Mouse (Mus musculus): ENCODE measurements at regions not wholly inside any gene's neighbourhood (a gene's known extent, or its start where the extent isn't known, plus 50 kb on each side); places are given as distances from the start of the nearest gene placed in this dataset.

DNA sequence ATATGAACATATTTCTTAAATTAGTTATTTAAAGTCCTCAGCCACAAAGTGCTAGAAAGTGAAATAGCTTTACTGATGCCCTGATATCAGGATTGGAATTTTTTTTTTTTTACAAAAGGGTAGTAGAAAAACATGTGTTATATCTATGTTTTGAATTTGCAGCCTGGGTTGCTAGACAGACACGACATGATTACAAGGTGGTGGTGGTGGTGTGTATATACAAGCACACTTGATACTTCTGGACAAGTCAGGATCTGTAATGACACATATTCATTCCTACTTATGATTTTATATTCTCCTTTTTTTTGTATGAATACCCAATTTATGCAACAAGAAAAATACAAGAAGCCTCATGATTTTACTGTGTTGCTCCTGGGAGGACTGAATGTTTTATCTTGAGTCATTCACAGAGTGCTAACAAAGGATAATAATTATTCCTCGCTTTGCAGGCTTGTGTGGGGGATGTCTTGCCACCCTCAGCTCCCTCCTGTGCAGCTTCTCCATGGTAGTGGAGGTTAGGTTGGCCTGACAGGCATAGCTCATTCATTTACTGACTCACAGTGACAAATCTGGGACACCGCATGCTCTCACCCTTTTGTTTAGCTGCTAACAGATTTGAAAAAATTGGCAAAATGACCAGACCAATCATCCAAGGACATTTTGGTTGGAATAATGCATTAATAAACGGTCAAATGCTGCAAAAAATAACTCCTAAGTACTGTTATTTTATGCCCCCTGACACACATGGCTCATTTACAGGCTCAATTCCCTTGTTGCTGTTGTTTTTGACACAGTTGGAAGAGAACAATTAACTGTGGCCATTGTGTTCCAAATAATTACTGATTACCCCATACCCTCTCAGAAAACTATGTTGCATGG is 303.3 kb upstream of the Sel1l start:
- DNase-seq (ENCODE audit: low read depth), result no peak

DNA sequence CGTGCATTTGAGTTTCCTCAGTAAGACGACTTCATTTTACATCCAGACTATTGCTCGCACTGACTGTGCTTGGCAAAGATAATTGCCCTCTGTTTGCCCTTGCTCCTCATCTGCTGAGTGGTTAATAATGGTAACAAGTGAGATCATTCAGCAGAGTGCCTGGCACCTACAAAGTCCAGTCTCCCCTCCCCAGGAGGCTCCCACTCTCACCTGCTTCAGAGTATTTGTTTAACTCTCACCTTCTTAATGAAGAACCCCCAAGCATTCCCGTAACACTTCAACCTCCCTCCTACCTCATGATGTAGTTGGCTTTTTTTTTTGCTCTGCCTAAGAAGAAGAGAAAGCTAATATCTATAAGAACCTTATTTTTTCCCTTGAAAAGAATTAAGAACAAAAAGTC is 288.6 kb upstream of the Sel1l start:
- no peak for DNase-seq (ENCODE audit: low read depth)

DNA sequence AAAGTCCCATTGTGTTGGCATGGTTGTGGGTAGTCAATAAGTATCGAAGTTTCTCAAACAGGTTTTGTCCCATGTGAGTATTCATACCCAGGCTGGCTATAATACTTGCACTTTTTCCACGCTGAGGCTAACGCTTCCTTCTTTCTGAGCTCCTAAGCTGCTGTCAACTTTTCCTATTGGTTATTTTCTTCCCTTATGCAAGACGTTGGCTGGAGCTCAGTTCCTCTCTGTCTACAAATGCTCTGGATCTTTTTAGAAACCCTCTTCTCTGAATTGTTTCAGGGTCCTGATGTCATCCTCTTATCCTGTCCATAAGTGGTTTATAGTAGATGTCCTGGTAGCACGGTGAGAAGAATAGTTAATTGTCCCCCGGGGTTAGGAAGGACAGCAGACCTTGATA is 278.7 kb upstream of the Sel1l start:
- DNase-seq (ENCODE audit: low read depth), result no peak

DNA sequence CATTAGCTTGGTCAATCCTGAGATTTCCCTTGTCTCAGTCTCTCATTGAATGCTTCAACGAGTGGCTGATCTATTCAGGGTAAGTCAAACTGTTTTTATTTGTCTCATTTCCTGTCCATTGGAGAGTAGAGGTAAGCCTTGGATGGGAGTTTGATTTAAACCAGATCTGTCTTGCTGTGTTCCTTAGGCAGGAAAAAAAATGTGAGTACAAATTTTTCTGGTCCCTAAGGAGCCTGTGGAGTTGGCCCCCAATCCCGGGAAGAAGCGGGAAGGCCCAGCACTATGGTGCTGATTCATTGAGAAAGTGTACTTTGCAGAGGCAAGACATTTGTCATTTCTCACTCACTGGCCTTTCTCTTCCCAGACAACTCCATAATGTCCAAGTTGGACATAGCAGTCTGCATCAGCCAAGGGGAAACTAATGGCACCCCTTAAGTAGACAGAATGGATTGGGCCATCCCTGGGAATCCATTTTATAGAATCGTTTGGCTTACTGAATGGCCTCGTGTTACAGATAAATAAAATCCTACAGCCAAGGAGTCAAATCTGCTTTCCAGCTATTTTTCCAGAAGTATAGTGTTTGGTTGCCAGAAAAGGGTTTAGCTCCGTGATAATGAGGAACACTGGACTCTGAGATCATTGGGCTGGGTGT is 271.3 kb upstream of the Sel1l start:
- no peak for DNase-seq (ENCODE audit: low read depth)

DNA sequence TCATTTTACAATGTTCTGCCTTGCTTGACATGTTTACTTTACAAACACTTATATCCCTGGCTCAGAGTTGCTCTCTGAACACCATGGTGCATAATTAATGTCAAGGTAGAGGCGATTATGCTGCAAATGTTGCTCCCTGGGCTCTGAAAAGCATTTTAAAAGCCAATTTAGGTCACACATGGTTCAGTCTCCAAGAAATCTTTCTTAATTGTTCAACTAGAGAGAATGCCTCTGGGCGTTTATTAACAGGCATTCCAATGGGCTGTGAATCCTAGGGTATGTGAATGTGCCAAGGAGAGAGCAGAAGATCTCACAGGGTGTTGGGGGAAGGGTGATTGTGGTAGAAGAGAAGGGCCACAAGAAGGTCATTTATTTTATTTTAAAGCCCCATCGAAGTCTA is 260.7 kb upstream of the Sel1l start:
- DNase-seq (ENCODE audit: low read depth), result no peak

DNA sequence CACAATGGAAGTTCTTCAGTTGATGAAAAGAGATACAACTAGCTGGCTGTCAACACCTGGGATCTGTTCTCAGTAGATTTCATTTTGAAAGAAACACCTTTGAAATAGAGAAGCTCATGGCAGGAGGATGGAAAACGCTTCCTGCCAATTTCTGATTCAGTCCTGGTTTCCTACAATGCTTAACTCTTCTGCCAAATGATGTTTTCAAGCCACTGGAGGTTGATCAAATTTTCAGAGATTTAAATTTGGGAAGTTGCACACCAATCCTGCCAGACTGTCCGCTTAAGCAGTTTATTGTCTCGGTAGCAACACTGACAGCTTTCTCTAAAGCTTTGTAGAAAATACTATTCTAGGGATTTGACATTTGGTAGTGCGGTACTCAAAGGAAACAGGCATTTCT is 251.1 kb upstream of the Sel1l start:
- DNase-seq (ENCODE audit: low read depth), result no peak

DNA sequence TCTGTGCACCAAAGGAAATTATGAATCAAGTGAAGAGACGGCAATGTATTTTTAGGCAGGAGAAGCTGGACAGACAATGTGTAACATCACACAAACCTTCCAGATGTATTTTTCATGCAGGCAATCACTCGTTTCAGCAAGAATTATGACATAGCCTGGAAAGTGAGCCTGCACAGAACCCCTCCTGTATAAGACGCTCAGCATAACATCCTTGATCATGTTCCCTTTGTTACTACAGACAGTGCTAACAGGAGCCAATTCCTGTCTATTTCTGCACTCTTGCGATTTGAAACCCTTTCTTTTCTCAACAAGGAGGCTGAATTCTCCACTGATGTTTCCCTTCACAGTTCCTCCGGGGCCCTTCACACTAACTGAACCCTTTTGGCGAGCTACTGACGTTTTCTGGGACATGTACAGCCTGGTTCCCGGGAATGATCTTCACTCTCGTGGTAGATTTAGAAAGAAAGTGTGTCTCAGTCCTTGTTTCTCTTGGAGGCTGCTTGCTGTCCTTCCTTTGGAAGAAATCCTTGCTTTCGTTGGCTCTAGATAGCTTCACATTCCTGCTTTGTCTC is 243.9 kb upstream of the Sel1l start:
- no peak for DNase-seq (ENCODE audit: low read depth)

DNA sequence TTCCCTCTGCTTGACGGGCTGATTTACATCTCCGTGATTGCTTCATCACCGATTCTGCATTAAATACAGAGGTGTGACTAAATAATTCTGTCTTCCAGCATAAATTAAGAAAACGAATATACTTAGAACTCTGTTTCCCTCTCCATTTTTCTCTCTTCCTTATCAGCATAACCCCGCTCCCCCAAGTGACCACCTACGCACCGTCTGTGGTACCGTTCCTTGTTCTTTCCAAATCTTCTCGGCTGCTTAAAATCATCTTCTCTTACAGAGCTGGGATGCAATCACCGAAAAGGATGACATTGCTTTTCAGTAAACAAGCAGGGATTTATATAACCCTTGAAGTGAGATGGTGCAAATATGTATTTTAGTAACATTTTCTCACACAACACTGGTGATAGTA is 224.3 kb upstream of the Sel1l start:
- DNase-seq (ENCODE audit: low read depth), result no peak

DNA sequence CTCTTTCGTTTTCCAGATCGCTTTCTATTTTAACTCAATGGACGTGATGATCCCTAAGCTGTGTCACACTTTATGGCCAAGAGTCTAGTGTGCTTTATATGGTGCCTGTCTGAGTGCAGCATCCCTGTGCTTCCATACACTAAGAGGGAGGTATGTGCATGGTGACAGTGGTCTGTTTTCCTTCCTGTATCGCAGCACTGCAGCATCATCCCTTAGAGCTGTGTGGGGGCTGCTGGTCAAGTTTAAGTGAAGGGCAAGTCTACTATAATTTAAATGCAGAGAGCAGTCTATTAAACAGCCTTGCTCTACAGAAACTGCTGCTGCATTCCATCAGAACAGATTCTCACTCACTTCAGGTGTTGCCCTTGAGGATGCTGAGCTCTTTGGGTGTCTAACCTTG is 213.8 kb upstream of the Sel1l start:
- DNase-seq (ENCODE audit: low read depth), result no peak

DNA sequence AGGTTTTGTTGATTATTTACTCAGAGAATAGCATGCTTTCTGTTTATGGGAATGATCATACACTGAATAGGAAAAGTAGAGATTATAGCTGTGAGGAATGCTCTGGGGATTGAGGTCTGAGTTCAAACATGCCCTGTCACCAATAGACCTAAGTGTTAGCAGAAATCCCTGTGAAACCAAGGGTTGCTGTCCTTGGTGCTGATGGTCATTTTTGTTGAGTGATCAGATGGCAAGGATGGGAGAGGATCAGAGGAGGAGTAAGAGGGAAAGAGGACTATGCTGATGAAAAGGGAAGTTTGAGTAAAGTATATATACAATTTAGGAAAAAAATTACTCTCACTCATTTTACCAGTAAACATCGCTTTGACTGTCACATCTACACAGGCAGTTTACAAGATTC is 191.5 kb upstream of the Sel1l start:
- no peak for DNase-seq (ENCODE audit: low read depth)

DNA sequence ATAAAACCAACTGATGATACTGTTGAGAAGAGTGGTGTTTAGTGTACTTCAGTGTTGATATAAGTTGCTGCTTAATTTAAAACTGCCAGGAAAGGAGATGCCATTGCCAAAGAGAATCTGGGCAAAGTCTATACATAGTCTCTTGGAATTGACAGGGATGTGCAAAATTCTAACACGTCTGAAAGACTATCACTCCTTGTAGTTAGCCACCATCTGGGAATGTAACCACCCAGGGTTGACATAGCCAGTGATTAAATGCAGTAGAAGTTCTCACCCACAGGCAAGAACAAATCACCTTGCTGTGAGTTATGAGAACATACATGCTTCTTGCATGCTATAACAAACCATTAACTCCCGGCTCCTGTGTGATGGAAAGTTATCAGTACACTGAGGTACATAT is 180.2 kb upstream of the Sel1l start:
- DNase-seq (ENCODE audit: low read depth), result no peak

DNA sequence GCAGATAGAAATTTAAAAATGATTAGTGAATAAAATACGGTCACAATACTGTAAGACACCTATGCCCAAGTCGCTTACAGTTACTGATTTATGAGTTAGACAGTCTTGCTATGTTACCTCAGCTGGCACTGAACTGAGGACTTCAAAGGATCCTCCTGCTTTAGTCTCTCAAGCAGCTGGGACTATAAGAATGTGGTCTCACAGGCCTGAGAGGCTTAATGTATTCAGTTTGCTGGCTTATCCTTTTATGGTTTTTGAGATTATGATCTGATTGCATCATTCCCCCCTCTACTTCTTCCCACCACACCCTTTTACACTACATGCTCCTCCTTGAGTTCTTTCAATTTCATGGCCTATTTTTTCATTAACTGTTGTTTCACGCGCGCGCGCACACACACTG is 179.4 kb upstream of the Sel1l start:
- no peak for DNase-seq (ENCODE audit: low read depth)

DNA sequence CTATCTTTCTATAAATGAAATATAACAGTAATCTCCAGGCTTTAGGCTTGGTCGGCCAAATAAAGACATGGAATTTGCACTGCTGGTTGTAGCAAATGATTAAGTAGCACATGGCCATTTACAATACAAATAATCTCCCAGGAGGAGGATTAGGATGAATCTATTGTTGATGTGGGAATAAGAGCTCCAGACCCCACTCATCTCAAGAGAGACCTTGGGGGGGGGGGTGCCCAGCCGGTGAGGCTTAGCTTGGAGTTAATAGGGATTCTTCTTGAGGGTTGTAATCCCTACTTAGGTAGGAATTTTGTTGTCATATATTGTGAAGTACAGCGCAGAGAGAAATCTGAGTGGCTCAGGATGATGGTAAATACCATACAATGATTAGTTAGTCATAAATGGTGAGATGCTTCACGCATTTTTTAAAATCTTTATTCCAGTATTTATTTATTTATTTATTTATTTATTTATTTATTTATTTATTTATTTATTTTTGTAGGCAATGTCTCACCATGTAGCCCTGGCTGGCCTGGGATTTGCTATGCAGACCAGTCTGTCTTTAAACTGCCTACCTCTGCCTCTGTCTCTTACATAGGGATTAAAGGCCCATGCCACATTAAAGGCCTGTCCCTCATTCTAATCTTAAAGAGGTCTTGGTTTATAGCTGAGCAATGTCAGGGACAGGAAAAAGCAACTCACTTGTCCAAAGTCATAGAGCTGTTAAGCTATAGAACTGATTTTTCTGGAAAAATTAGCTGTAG is 175.7 kb upstream of the Sel1l start:
- DNase-seq (ENCODE audit: low read depth), result no peak

DNA sequence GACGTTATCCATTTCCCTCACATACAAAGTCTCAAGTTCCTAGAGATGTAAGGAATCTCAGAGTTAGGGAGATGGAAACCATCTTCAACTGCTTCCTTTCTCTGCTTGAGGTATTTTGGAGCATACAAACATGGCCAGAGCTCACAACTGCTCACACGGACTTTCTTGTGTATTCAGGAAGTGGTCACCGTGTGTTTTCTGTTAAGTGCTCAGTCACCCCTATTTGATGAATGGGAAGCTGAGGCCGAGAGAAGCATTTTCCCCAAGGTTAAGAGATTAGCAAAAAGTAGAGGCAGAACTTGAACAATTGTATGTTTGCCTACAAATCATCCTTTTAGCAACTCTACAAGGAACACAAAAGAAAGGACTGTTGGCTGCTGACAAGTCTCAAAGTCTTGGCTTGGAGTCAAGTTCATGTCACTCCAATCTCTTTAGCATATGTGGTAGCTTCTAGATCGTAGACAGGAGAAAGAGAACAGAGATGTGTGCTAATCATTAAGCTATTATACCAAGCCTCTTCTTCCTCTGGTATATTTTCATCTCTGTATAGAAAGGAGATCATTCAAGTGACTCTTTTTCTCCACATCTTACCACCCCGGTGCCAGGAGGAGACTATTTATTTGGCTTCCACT is 170.8 kb upstream of the Sel1l start:
- DNase-seq (ENCODE audit: low read depth), result no peak

DNA sequence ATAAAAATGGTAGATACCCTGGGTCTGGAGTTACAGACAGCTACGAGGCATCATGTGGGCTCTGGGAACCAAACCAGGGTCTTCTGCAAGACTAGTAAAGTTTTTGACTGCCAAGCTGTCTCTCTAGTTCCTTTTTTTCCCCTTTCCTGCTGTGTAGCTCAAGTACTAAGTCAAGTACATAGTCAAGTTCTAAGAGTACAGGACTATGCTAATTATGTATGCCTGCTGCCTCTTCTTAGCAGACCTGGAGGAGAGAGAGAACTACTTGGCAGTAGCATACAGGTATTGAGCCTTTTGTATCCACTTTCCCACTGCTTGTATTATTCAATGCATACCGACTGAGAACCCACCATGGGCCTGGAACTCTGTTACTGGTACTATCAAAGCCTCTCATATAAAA is 166.4 kb upstream of the Sel1l start:
- no peak for DNase-seq (ENCODE audit: low read depth)

DNA sequence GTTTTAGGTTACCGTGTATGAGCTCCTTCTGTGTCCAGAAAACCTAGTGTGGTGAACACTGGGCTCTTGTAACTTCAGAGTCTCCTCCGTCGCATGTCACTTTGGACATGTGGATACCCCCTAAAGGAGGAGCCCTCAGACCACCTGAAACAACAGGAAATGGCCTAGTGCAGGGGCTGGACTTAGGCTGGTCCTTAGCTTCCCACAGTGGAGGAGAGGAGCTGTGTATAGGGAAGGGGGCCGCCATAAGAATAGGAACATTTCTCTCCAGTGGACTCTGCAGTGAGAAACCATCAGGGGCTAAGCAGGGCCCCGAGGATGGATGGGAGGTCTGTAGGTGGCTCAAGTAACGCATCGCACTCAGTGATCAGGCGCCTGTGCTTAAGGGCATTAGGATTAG is 165.0 kb upstream of the Sel1l start:
- no peak for DNase-seq (ENCODE audit: low read depth)

DNA sequence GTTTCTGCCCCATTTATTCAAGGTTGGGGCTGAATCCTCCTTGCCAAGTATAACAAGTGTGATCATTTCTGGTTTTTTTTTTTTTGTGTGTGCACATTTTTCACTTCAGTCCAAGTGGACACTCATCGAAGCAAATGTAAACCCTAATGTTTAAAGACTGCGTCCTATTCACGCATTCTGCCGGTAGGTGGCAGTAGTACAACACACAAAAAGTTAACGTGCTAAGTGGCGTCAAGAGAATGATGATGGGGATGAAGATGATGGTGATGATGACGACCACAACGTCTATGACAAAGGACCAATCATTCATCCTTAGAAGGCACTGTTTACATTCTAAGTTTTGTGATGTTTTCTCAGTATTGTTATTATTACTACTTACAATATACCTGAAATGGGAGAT is 164.3 kb upstream of the Sel1l start:
- no peak for DNase-seq (ENCODE audit: low read depth)

DNA sequence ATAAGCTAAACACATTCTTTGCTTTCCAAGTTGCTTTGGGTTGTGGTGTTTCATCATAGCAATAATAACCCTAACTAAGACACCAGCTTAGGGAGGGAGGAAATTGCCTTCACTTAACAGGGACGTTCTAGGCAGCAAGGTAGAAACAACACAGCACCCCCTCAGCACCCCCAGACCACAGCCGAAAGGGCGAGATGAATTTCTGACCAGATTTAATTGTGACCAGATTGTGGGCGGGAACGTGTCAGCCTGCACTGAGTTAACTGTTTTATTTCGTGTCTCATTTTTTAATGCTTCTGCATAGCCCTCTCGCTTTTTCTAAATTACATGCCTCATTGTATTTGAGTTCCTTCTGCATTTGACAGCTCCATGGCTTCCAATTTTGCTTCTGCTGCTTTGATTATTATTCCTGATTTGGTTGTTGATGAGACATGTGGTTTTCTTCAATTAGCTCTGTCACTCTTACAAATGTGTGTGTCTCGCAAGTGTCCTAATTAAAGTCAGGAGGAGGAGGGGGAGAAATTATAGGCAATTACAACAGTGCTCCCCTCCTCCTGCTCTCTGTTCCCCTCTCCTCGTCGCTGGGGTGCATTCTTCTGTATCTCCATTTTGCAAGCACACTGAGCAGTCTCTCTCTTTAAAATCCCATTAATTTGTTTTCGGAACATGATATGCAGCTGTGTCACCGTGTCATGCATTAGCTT is 155.6 kb upstream of the Sel1l start:
- no peak for DNase-seq (ENCODE audit: low read depth)

DNA sequence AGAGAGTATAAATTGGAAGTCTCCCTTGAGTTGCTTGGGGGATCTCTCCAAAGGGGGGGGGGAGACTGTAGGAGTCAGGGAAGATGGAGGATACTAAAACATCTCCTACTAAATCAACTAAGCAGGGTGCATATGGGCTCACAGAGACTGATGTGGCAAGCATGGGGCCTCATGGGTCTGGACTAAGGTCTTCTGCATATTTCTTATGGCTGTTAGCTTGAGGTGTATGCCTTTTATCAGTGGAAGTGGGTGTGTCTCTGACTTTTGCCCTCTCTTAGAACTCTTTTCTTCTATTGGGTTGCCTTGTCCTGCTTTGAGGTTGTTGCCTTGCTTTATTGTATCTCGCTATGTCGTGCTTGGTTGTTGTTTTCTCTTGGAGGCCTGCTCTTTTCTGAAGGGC is 150.1 kb upstream of the Sel1l start:
- no peak for DNase-seq (ENCODE audit: low read depth)

DNA sequence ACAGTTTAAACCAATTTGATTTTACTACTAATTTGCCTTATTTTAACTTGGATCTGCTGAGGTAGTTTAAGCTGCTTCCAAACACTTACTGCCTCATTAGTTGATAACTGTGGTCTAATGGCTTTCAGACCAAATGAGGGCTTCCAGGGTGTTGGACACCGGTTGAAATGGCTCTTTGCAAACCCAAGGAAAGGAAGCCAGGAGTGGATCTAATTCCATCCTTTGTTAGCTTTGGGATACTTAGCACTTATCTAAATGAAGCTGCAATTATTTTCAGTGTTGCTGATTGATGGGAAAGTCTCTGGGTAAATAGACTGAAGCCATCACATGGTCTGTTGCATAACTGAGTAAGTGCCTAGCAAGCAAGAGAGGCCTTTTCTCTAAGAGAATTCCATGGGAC is 148.4 kb upstream of the Sel1l start:
- DNase-seq (ENCODE audit: low read depth), result no peak

DNA sequence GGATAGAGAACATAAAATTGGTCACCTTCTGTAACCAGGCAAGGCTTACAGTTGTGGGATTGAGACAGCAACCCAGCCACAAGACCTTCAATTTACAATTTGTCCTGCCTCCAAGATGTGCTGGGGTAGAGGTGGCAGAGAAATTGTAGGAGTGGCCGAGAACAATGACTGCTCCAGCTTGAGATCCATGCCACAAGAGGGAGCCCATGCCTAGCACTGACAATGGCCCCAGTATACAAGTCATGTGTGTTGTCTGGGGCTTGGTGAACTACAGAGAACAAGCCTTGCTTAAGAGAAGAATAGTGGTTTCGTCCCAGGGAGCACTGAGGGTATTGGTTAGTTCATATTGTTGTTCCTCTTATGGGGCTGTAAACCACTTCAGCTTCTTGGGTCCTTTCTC is 146.6 kb upstream of the Sel1l start:
- DNase-seq (ENCODE audit: low read depth), result no peak

DNA sequence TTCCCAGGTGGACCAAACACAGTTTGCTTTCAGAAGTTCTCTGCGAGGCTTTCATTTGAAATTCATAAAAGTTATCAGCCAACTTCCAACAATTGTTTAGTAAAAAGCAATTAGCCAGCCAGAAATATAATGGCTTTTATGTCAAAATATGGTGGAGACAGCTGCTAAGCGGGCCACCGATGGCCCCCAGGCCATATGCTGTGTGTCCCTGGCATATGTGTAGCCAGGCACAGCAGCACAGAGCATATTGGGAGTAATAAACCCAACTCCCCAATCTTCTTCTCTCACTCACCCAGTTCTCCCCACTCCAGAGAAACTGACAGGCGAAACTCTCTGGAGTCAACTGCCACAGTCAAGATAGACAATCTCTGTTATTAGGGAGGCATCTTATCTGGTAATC is 137.5 kb upstream of the Sel1l start:
- no peak for DNase-seq (ENCODE audit: low read depth)

Measured in fibroblast of lung, adult 2 months (primary cell).